Mouse (Mus musculus) heart, adult 2 months (tissue): ENCODE results near the gene Clec2d. TPM values are rescaled to one million over a fixed set of nuclear protein-coding genes. Genes with fewer than 3 reads are reported as not detected.
A peak's percentile ranks its signal among the peaks of the same experiment; 100 is the strongest.

Experiments used
- DNase-seq, 2 experiments: peaks; one replicate each; pipeline ENCODE4 v3.0.0; 2021
- H3K27ac ChIP-seq: fragments of 200-600 bp; 2 replicates; pipeline ENCODE4 v1.8.1; 2022
- H3K27me3 ChIP-seq: fragments of 200-500 bp; 2 replicates; pipeline ENCODE4 v1.6.1; 2012; ENCODE audit warnings: mild to moderate bottlenecking, low read length, inconsistent platforms, mixed read lengths; ENCODE audit not compliant: control insufficient read depth, insufficient read depth
- H3K36me3 ChIP-seq: fragments of 200-500 bp; 2 replicates; pipeline ENCODE4 v1.6.1; 2012; ENCODE audit warnings: low read length, inconsistent platforms; ENCODE audit not compliant: control insufficient read depth, insufficient read depth
- H3K4me1 ChIP-seq: fragments of 200-500 bp; 2 replicates; pipeline ENCODE4 v1.6.1; 2011; ENCODE audit warnings: low read length; ENCODE audit not compliant: control insufficient read depth, insufficient read depth
- H3K4me3 ChIP-seq: fragments of 200-600 bp; 2 replicates; pipeline ENCODE4 v1.8.1; 2022
- H3K79me2 ChIP-seq: fragments of 200-500 bp; replicated peaks from 2 replicates; pipeline ENCODE4 v1.6.1; 2012; ENCODE audit warnings: mild to moderate bottlenecking, inconsistent platforms, low read length, moderate library complexity, mixed read lengths; ENCODE audit not compliant: control insufficient read depth, insufficient read depth
- H3K9ac ChIP-seq: fragments of 200-500 bp; 2 replicates; pipeline ENCODE4 v1.6.1; 2012; ENCODE audit warnings: low read depth, mild to moderate bottlenecking, control low read depth, inconsistent platforms, low read length, mixed read lengths
- CTCF ChIP-seq: fragments of 200-600 bp; IDR thresholded peaks from 2 replicates; pipeline ENCODE4 v1.8.1; 2022; ENCODE audit warnings: antibody characterized with exemption, mild to moderate bottlenecking, moderate library complexity
- EP300 ChIP-seq: fragments of 200-500 bp; IDR thresholded peaks from 2 replicates; pipeline ENCODE4 v1.6.1; 2011; ENCODE audit warnings: low read depth, low read length, control low read depth; ENCODE audit not compliant: insufficient read depth
- POLR2A ChIP-seq: fragments of 200-500 bp; IDR thresholded peaks from 2 replicates; pipeline ENCODE4 v1.6.1; 2011; ENCODE audit warnings: mild to moderate bottlenecking, low read depth, low read length, control low read depth; ENCODE audit not compliant: insufficient read depth
- WGBS: fragments of 180-500 bp; shearing (Covaris S2); methylation state at CpG from one replicate; pipeline ENCODE4 v1.1.7; 2018; 5-methylcytosine and 5-hydroxymethylcytosine counted together
- intact Hi-C: fragments of 180-260 bp; cut with DNase I; formaldehyde crosslinking; loops from one replicate; pipeline ENCODE4 v1.15.1; 2025
- microRNA-seq, 2 experiments: library from miRNA; unstranded; fragments of <30 nt; microRNA quantifications; one replicate each; pipeline ENCODE4 v1.2.0; 2021
- polyA plus RNA-seq: library from polyadenylated mRNA; depleted of rRNA; stranded (reverse); fragments of >200 nt; gene quantifications from 2 replicates; pipeline ENCODE4 v1.2.3, GENCODE M21; 2012; rRNA removed
- total RNA-seq, 2 experiments: library from RNA; stranded (reverse); gene quantifications; 2 replicates each; pipeline ENCODE4 v1.2.3; 2021

The Clec2d gene
- total and polyA plus RNA-seq, 3 experiments = 28.7 to 40.7 (median 32.4) TPM

GRCm38 (mm10) chr6:129233366-129233954, 53.0 kb downstream of the Clec2d start:
- no peak overlapping the region for H3K4me3 ChIP-seq
- H3K27me3 ChIP-seq = no peaks in the 10 kb centered on the region
- H3K9ac ChIP-seq = no peak overlapping the region
- H3K36me3 ChIP-seq = peaks cover 52% of the 10 kb centered on the region
- no peak for DNase-seq
- 73% methylated on average over 6 of the region's 6 CpGs for WGBS
- H3K4me1 ChIP-seq = peaks cover 42% of the 10 kb centered on the region
- intact Hi-C loops = no loop called here
- H3K79me2 ChIP-seq = no peaks in the 10 kb centered on the region; the same call in 1 of the 2 replicates
- peak overlapping the region; percentile 90 for H3K27ac ChIP-seq
- TF ChIP-seq EP300 = no peak
- TF ChIP-seq POLR2A = no peak
- TF ChIP-seq CTCF = no peak

GRCm38 (mm10) chr6:129233955-129234369, 53.5 kb downstream of the Clec2d start:
- Histone ChIP-seq H3K27me3 (no peaks in the 10 kb centered on the region), H3K79me2 (no peaks in the 10 kb centered on the region; the same call in 1 of the 2 replicates), H3K36me3 (peaks cover 50% of the 10 kb centered on the region), H3K4me3 (no peak overlapping the region), H3K9ac (no peak overlapping the region), H3K27ac (peak overlapping the region; percentile 90), H3K4me1 (peaks cover 40% of the 10 kb centered on the region)
- no peak for DNase-seq
- 77% methylated on average over 18 of the region's 18 CpGs for WGBS
- intact Hi-C loops = no loop called here
- TF ChIP-seq CTCF = no peak
- no peak for TF ChIP-seq EP300

- TF ChIP-seq POLR2A = no peak
- TF ChIP-seq CTCF = no peak
- no peak for TF ChIP-seq EP300
- intact Hi-C loops = no loop called here
- peaks cover 38% of the 10 kb centered on the region for H3K4me1 ChIP-seq
- peak overlapping the region; percentile 96 for H3K27ac ChIP-seq
- no peak overlapping the region; the same call in 1 of the 2 replicates for H3K9ac ChIP-seq
- no peaks in the 10 kb centered on the region for H3K27me3 ChIP-seq
- no peaks in the 10 kb centered on the region; the same call in 1 of the 2 replicates for H3K79me2 ChIP-seq
- H3K36me3 ChIP-seq = peaks cover 43% of the 10 kb centered on the region
- 65% methylated on average over 8 of the region's 8 CpGs for WGBS
- H3K4me3 ChIP-seq = no peak overlapping the region
- DNase-seq = peak in 1 of 2 experiments; percentile 53
Measured at GRCm38 (mm10) chr6:129234456-129235360, 54.3 kb downstream of the Clec2d start.

- no peaks in the 10 kb centered on the region; the same call in 1 of the 2 replicates for H3K79me2 ChIP-seq
- peak overlapping the region; percentile 10 for H3K9ac ChIP-seq
- intact Hi-C loops = no loop called here
- TF ChIP-seq POLR2A = peak; percentile 49; the same call in 1 of the 2 replicates
- TF ChIP-seq EP300 = 0 out of 2 replicates have a peak, but pooled peaks have one; percentile 29
- TF ChIP-seq CTCF = no peak
- DNase-seq = peak in 1 of 2 experiments; percentile 70
- peak overlapping the region; percentile 12; the same call in 1 of the 2 replicates for H3K4me3 ChIP-seq
- H3K36me3 ChIP-seq = peaks cover 31% of the 10 kb centered on the region
- peaks cover 32% of the 10 kb centered on the region for H3K4me1 ChIP-seq
- H3K27me3 ChIP-seq = no peaks in the 10 kb centered on the region
- WGBS = 29% methylated on average over 5 of the region's 5 CpGs
- H3K27ac ChIP-seq = peak overlapping the region; percentile 96
Measured at GRCm38 (mm10) chr6:129235855-129236461, 55.5 kb downstream of the Clec2d start.

Small RNAs within 50 kb of the gene (microRNA-seq; reads per million reads assigned to microRNA genes)
- 0 reads per million in 2 experiments for gene Gm27514

Other genes with a start within 250 kb of the Clec2d start
- gene Clec2g, start 246.2 kb upstream of the Clec2d start, total RNA-seq = 1 to 10 TPM; 1.5 to 2.9 TPM
- gene Clec2g, start 246.2 kb upstream of the Clec2d start, polyA plus RNA-seq = not detected in 2 replicates
- gene Klrb1f, start 134.7 kb upstream of the Clec2d start, total RNA-seq = not detected
- gene Klrb1f, start 134.7 kb upstream of the Clec2d start, polyA plus RNA-seq = 0.09 and 1.2 TPM in 2 replicates
- gene Clec2e, start 79.7 kb upstream of the Clec2d start, total RNA-seq = under 1 TPM in 1 of 2 experiments, not detected in 1; 0.26 TPM
- gene Clec2e, start 79.7 kb upstream of the Clec2d start, polyA plus RNA-seq = 0.06 and 0.10 TPM in 2 replicates
- under 1 TPM; 0.26 to 0.48 TPM for gene Cd69, start 94.8 kb downstream of the Clec2d start, total RNA-seq
- 0.20 and 0.49 TPM in 2 replicates for gene Cd69, start 94.8 kb downstream of the Clec2d start, polyA plus RNA-seq
- not detected for gene 4922502D21Rik, start 151.2 kb downstream of the Clec2d start, total RNA-seq
- gene 4922502D21Rik, start 151.2 kb downstream of the Clec2d start, polyA plus RNA-seq = 0.33 and 0.38 TPM in 2 replicates
- gene Clec12a, start 162.1 kb downstream of the Clec2d start, total RNA-seq = under 1 TPM; 0.63 to 0.73 TPM
- gene Clec12a, start 162.1 kb downstream of the Clec2d start, polyA plus RNA-seq = 0.80 and 1.6 TPM in 2 replicates
- gene Clec12b, start 205.3 kb downstream of the Clec2d start, total RNA-seq = under 1 TPM; 0.16 to 0.23 TPM
- 0.20 and 0.70 TPM in 2 replicates for gene Clec12b, start 205.3 kb downstream of the Clec2d start, polyA plus RNA-seq
- 1 to 10 TPM; 1.5 to 5.7 TPM for gene Clec1b, start 216.7 kb downstream of the Clec2d start, total RNA-seq
- 1.7 and 2.8 TPM in 2 replicates for gene Clec1b, start 216.7 kb downstream of the Clec2d start, polyA plus RNA-seq
- gene Clec9a, start 228.2 kb downstream of the Clec2d start, total RNA-seq = under 1 TPM in 1 of 2 experiments, not detected in 1; 0.14 TPM
- gene Clec9a, start 228.2 kb downstream of the Clec2d start, polyA plus RNA-seq = 0.68 and 1.4 TPM in 2 replicates